Mouse (Mus musculus) urinary bladder, adult 18-20 months (tissue): Measurements from ENCODE around the gene Pear1.

Experiments
- DNase-seq, 2 experiments: peaks; one replicate each; pipeline ENCODE4 v3.0.0; 2022; ENCODE audit warnings: low spot score in 2 of 2, mixed read lengths in 2 of 2

The Pear1 gene

DNA sequence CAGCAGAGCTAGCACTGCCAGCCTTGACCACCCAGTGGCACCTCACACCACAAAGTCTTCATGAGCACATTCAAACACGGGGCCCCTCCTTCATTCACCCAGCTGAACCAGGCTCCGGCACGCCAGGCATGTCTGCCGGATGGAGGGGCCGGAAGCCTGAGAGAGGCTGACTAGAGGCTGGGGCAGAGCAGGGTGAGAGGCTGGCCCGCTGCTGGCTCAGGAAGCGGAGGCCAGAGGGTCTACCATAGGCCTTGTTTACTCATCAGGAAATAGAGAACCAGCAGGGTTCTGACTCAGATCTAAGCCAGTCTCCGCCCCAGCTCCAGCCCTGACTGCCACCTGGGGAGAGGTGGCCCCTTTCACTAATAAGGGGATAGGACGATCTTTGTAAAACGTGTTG lies 59.0 kb downstream of the Pear1 start:
- peak in 1 of 2 experiments; percentile 16 for DNase-seq

GRCm38 (mm10) chr3:87764506-87764905 lies 59.6 kb downstream of the Pear1 start:
- DNase-seq = no peak

DNA sequence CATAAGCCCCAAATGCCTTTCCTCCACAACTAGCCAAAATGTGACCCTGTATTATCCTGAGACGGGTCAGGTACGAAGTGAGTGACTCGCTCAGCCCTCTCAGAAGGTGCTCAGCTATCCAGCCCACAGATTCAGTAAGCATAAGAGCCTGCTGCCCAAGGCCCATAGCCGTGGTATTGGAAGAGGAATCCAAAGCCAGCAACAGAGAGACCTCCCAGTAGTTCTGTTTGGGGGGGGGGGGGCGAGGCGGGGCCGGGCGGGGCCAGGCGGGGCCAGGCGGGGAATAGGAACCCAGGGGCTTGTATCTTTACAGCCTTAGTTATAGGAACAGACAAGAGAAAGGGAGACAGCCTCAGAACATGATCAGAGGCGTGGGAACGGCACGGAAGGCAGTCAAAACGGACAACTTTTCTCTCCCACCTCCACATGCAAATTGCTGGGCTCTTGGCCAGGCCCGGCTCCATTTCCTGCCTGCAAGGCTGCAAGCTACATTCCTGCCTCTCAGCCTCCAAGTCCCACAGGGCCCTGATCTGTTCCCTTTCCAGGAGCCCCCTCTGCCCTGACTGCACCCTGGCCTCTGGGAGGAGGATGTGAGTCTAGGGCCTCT lies 60.3 kb downstream of the Pear1 start:
- DNase-seq = peak; percentile 26 to 31

DNA sequence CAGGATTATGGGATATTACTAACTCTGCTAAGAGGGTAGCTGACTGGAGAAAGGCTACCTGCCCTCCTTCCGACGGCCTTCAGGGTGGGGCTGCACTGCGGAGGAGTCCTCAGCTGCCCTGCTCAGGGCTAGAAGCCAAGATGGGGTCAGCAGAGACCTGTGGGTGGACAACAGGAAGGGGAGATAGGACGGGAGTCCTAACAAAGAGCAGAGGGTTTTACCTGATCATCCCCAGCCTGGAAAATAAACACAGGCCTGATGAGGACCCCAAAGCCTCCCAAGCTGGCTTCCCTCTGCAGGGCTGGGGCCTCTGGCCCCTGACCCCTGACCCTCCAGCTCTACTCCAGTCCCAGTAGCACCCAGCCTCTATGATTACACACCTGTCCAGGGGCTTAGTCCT lies 60.9 kb downstream of the Pear1 start:
- no peak for DNase-seq

- no peak for DNase-seq
Observed at GRCm38 (mm10) chr3:87761408-87762375, 62.4 kb downstream of the Pear1 start.

DNA sequence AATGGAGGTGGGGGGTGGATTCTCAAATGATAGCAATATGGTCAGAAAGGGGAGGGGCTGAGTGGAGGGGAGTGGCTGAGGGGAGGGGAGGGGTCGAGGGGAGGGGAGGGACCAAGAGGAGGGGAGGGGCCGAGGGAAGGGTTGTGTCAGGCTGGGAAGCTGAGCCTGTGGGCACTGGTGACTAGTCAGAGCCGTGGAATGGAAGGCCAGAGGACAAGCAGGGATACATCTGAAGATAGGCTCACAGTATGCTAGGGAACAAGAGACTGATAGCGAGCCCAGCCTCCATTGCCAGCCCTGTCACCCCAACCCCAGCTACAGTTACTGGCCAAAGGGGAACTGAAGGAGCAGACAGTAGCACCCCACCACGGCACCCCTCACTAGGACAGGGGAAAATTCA lies 65.5 kb downstream of the Pear1 start:
- no peak for DNase-seq

- no peak for DNase-seq
Observed at GRCm38 (mm10) chr3:87756488-87756887, 67.6 kb downstream of the Pear1 start.

DNA sequence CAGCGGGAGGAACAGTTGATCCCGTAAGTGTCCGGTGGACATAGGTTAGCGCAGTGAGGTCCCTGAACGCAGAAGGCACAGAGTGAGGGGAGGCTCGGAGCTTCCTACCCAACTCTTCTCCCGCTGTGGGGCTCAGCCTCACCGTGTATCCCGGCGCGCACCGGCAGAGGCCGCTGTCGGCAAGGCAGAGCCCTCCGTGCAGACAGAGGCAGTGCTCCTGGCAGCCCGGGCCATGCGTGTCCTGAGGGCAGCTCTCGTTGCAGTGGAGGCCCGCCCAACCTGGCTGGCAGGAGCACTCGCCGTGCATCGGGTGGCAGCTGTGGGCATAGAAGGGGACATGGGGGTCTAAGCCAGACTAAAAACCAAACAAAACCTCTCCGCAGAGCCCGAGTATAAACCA lies 68.1 kb downstream of the Pear1 start:
- DNase-seq = peak; percentile 72 to 85

GRCm38 (mm10) chr3:87753829-87754228 lies 70.3 kb downstream of the Pear1 start:
- no peak for DNase-seq

GRCm38 (mm10) chr3:87752567-87752966 lies 71.5 kb downstream of the Pear1 start:
- DNase-seq = no peak

- DNase-seq = no peak
Observed at GRCm38 (mm10) chr3:87749977-87750376, 74.1 kb downstream of the Pear1 start.

GRCm38 (mm10) chr3:87749036-87749435 lies 75.1 kb downstream of the Pear1 start:
- peak in 1 of 2 experiments; percentile 26 for DNase-seq

DNA sequence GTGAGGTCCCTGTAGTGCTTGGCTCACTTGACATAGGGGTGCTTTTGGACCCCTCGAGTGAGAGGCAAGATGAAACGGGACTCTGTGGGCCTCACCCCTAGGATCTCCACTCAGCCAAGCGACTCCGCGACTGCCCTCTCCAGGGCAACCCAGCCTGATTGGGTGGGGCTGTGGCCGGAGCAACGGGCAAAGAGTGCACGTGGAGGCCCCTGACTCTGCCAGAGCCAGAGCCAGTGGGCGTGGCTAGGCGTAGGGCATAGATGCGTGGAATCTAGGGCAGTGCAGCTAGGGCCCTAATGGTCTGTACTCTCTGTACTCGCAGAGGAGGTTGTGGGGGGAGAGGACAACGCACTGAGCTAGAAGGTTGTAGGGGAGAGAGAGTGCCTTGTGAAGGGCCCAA lies 75.7 kb downstream of the Pear1 start, which contains the start of gene Lrrc71:
TSS of gene Lrrc71 (minus strand) at position 195 of the 400 bp plus-strand sequence.
- no peak for DNase-seq

GRCm38 (mm10) chr3:87745036-87745659 lies 79.0 kb downstream of the Pear1 start:
- no peak for DNase-seq

- DNase-seq = no peak
Observed at GRCm38 (mm10) chr3:87743927-87744326, 80.2 kb downstream of the Pear1 start.

DNA sequence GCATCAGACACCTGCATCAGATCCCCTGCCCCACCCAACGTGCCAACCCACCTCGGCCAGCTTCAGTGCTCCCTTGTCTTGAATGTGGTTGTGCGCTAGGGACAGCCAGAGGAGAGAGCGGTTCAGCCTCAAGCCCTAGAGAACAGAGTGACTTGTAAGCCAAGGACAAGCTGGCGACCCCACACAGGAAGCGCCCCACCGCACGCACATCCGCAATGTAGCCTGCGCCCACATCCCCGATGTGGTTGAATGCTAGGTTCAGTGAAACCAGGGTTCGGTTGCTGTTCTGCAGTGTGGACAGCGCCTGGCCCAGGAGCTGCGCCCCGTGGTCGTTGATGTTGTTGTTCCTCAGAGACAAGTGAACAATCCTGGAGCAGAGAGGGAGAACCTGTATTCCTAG lies 81.4 kb downstream of the Pear1 start:
- no peak for DNase-seq

GRCm38 (mm10) chr3:87742013-87742412 lies 82.1 kb downstream of the Pear1 start:
- DNase-seq = no peak

GRCm38 (mm10) chr3:87738906-87739305 lies 85.2 kb downstream of the Pear1 start:
- DNase-seq = no peak

DNA sequence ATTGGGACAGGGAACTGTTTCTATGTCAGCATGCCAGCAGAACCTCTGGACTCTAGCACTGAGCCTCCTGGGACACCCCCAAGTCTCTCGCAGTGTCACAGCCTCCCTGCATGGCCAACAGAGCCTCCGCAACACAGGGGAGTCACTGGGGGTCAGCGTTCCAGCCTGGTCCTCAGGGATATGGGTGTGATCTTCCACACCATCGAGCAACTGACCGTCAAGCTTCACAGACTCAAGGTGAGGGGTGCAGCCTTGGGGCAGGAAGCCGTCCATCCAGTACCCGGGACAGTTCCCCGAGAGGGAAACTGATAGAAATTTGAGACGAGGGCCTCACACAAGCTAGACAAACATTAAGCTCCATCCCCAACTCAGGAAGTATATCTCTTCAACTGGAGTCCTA lies 88.8 kb downstream of the Pear1 start:
- no peak for DNase-seq

DNA sequence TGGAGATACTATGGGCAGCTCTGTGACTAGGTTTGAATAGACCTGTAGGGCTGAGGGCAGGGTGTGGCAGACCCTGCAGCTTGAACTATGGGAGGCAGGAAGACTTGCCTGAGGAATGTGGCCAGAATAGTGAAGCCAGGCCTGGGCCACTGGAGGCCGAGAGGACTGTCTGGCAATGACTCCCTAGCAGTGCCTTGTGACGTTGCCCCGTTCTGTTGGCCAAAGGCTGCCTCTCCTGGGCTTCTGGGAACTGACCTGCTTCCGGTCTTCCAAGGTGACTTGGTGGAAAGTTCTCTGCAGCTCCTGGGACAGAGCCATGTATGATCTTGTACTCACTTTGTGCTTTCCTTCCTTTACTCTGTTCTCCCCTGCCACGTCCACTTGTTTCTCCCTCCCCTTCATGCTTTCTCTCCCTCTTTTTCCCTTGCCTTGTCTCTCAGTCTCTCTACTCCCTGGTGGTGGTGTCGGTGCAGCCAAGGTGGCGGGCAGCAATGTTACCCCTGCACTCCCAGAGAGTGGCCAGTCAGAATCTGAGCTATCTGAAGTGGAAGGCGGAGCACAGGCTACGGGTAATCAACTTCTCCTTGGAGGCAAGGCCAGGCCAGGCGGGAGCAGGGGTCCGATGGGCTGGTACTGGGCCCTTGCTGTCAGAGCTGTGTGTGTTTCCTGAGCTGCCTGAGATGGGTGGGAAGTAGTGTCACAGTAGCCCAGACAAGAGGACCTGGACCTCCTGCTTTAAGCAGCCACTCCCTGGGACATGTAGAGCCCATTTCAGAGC lies 89.9 kb downstream of the Pear1 start:
- DNase-seq = no peak

DNA sequence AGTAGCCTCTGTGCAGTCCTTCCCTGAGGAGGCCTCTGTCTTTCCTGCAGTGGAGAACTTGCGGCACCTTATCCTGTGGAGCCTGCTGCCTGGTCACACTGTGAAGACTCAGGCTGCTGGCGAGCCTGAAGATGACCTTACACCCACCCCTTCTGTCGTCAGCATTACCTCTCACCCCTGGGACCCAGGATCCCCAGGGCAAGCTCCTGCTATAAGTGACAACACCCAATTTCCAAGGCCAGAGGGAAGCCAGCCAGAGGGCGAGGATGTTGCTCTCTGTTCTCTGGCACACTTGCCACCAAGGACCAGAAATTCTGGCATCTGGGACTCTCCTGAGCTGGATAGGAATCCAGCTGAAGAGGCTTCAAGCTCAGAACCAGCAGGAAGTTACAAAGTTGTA lies 91.0 kb downstream of the Pear1 start:
- no peak for DNase-seq

DNA sequence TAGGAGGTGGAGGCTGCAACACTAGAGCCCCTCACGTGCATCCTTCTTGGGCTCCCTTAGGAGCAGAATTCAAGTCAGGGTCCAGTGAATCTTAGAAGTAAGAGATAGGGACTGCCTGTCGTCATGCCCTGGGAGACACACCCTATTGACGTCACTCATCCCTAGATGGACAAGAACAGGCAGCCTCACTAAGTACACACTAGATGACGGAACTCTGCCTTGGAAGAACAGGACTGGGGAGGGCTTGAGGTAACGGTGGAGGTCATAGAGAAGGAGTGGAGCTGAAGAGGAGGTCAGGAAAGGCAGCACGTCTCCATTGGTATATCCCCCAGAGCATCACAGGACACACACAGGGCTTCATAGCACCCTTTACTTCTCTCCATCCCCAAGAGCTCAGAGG lies 95.4 kb downstream of the Pear1 start:
- DNase-seq = no peak
